Mouse (Mus musculus): ENCODE results near the gene Tmem120b. TPM values are rescaled to one million over a fixed set of nuclear protein-coding genes. Genes with fewer than 3 reads are reported as not detected.

Tmem120b gene
- polyA plus RNA-seq, 1 experiment from 2014 or later, result 9.3 TPM

DNA sequence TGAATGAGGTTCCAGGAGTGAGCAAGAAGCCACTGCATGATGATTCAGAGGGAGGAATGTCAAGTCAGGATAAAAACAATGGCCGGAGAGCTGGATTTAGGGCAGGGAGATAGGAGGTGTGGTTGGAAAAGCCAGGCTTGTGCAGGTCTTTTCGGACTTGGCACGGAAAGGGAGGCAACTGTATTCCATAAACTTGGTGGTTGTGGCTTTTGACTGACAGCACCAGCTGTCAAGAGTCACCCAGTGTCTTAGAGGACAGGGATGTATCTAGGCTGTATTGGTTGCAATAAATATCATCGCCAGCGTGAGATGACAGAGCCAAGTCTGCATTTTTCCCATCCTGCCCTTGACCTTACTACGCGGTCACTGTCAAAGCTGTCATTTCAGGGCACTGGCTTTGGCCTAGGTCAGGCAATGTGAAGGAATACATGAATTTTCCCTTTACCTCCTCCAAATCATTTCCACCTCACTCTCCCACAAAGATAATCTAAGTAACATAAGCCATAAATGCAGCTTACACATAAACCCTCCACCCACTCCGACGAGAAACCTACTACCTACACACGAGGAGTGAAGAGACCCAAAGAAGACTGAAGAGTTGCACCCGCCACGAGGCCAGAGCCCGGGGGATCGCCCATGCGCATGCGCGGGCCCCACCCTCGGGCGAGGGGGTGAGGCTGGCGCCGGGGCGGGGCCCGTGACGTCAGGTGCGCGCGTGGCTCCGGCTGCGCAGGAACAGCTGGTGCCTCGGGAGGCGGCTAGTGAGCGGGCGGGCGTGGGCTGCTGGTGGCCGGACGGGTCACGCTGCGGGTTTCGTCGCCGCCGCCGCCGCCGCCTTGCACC lies 7.6 kb downstream of the Tmem120b start:
- H3K27ac ChIP-seq (replicated peaks; ENCODE audit: low read depth, low read length), result no peak overlapping the region
- peak overlapping the region; percentile 70 for H3K9ac ChIP-seq (ENCODE audit: low read length)
- WGBS, result 8% methylated on average over 44 of the region's 45 CpGs
- ATAC-seq (ENCODE audit: insufficient number of reproducible peaks, low FRiP score, low TSS enrichment, low read depth), result peak; percentile 90
- no peaks in the 10 kb centered on the region for H3K36me3 ChIP-seq (ENCODE audit: control insufficient read depth, insufficient read depth, low read length)
- H3K4me3 ChIP-seq (ENCODE audit: low read depth, low read length), result peak overlapping the region; percentile 73
- H3K9me3 ChIP-seq (ENCODE audit: control insufficient read depth, low read length), result no peaks in the 10 kb centered on the region
- peak; percentile 94 for DNase-seq (ENCODE audit: low spot score)
- H3K4me2 ChIP-seq (ENCODE audit: low read depth, severe bottlenecking), result peak overlapping the region; percentile 97
- peaks cover 10% of the 10 kb centered on the region; the same call in 1 of the 2 replicates for H3K4me1 ChIP-seq (ENCODE audit: control insufficient read depth, insufficient read depth, low read length)
- no peaks in the 10 kb centered on the region for H3K27me3 ChIP-seq (ENCODE audit: control insufficient read depth, insufficient read depth, low read length)

DNA sequence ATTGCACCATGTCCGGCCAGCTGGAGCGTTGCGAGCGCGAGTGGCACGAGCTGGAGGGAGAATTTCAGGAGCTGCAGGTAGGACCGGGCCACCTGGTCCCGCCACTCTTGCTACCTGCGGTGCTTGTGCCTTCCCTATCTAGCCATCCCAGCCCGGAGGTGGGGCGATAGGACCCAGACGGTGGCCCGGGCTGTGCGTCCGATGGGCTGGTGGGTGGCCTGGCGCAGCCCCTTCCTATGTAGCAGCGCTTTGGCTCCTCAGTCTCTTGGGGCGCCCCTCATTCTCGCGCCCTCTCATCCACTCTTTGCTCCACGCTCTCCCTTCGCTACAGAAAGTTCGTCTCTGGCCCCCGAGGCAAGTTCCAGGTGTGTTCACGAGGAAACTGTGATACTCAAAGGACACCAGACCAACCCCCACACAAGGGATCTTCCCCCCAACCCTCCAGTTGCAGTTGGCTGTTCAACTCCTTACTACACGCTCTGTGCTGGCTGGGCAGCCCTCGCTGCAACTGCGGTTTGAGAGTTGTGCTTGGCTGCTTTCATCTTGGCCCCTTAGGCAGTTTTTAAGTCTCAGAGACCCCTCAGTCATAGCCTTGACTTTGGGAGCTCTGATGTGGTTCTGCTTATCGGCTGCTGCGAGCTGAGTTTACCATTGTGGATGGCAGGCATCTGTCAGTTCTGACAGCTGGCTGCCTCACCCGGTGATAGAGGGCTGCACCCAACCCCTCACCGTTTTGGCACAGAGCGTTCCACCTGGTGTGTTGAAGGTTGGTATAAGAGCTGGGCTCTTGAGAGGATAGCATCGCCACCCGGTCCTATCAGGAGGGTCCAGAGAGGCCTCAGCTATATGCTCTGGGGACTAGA lies 8.4 kb downstream of the Tmem120b start:
- 4% methylated on average over 34 of the region's 35 CpGs for WGBS
- no peak for DNase-seq (ENCODE audit: low spot score)
- H3K9me3 ChIP-seq (ENCODE audit: control insufficient read depth, low read length), result no peaks in the 10 kb centered on the region

DNA sequence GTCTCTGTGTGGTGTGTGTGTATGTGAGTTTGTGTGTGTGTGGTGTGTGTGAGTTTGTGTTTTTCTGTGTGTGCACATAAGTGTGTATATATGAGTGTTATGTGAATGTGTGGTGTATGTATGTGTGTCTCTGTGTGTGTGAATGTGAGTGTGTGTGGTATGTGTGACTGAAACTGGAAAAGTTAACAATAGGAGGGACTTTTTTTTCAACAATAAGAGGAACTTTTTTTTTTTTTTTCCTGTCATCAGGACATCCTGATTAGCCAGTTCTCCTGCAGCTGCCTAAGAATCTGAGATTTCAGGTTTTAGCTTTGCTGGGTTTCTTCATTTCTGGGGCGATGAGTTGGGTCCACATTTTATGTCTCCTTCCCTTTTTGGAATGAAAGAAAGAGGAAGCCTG lies 11.4 kb downstream of the Tmem120b start:
- peaks cover 10% of the 10 kb centered on the region; the same call in 1 of the 2 replicates for H3K4me1 ChIP-seq (ENCODE audit: control insufficient read depth, insufficient read depth, low read length)
- H3K36me3 ChIP-seq (ENCODE audit: control insufficient read depth, insufficient read depth, low read length), result no peaks in the 10 kb centered on the region; the same call in 1 of the 2 replicates
- H3K4me3 ChIP-seq (ENCODE audit: low read depth, low read length), result no peak overlapping the region
- H3K9ac ChIP-seq (ENCODE audit: low read length), result no peak overlapping the region
- no peaks in the 10 kb centered on the region for H3K9me3 ChIP-seq (ENCODE audit: control insufficient read depth, low read length)
- WGBS, result 81% methylated on average over 1 of the region's 1 CpGs
- no peaks in the 10 kb centered on the region for H3K27me3 ChIP-seq (ENCODE audit: control insufficient read depth, insufficient read depth, low read length)
- H3K27ac ChIP-seq (replicated peaks; ENCODE audit: low read depth, low read length), result 0 out of 2 replicates have a peak overlapping the region, but pooled peaks have one; percentile 14
- no peak for ATAC-seq (ENCODE audit: insufficient number of reproducible peaks, low FRiP score, low TSS enrichment, low read depth)
- H3K4me2 ChIP-seq (ENCODE audit: low read depth, severe bottlenecking), result no peak overlapping the region
- no peak for DNase-seq (ENCODE audit: low spot score)

More for the DNA sequence above, 8.4 kb downstream of the Tmem120b start:
- Histone ChIP-seq H3K4me3 (ENCODE audit: low read depth, low read length) (peak overlapping the region; percentile 73), H3K27ac (replicated peaks; ENCODE audit: low read depth, low read length) (0 out of 2 replicates have a peak overlapping the region, but pooled peaks have one; percentile 42), H3K4me1 (ENCODE audit: control insufficient read depth, insufficient read depth, low read length) (peaks cover 10% of the 10 kb centered on the region; the same call in 1 of the 2 replicates), H3K27me3 (ENCODE audit: control insufficient read depth, insufficient read depth, low read length) (no peaks in the 10 kb centered on the region), H3K36me3 (ENCODE audit: control insufficient read depth, insufficient read depth, low read length) (no peaks in the 10 kb centered on the region), H3K9ac (ENCODE audit: low read length) (peak overlapping the region; percentile 70), H3K4me2 (ENCODE audit: low read depth, severe bottlenecking) (peak overlapping the region; percentile 97)
- ATAC-seq (ENCODE audit: insufficient number of reproducible peaks, low FRiP score, low TSS enrichment, low read depth), result peak; percentile 76

DNA sequence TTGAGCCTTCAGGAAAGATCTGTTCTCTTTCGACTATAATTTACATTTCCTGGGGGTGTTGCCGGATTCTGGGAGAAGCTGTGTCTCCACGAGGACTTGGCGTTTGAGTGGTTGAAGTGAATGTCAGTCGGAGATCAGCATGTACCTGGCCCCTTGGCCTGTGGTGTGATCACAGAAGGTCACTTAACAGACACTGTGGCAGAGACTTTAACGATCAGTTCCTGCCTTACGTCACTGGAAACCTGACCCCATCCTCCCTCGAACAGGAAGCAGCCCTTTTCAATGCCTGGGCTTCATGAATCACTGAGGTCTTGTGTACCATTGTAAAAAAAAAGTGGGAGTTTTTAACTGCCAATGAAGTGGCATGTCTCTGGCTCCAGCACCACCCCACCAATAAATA lies 11.8 kb downstream of the Tmem120b start:
- peak; percentile 45 for DNase-seq (ENCODE audit: low spot score)
- 42% methylated on average over 8 of the region's 8 CpGs for WGBS
- no peaks in the 10 kb centered on the region for H3K9me3 ChIP-seq (ENCODE audit: control insufficient read depth, low read length)
- peaks cover 10% of the 10 kb centered on the region; the same call in 1 of the 2 replicates for H3K4me1 ChIP-seq (ENCODE audit: control insufficient read depth, insufficient read depth, low read length)
- H3K4me3 ChIP-seq (ENCODE audit: low read depth, low read length), result no peak overlapping the region
- H3K27ac ChIP-seq (replicated peaks; ENCODE audit: low read depth, low read length), result 0 out of 2 replicates have a peak overlapping the region, but pooled peaks have one; percentile 14
- ATAC-seq (ENCODE audit: insufficient number of reproducible peaks, low FRiP score, low TSS enrichment, low read depth), result no peak
- H3K36me3 ChIP-seq (ENCODE audit: control insufficient read depth, insufficient read depth, low read length), result no peaks in the 10 kb centered on the region; the same call in 1 of the 2 replicates
- no peaks in the 10 kb centered on the region for H3K27me3 ChIP-seq (ENCODE audit: control insufficient read depth, insufficient read depth, low read length)
- H3K4me2 ChIP-seq (ENCODE audit: low read depth, severe bottlenecking), result no peak overlapping the region
- H3K9ac ChIP-seq (ENCODE audit: low read length), result no peak overlapping the region

DNA sequence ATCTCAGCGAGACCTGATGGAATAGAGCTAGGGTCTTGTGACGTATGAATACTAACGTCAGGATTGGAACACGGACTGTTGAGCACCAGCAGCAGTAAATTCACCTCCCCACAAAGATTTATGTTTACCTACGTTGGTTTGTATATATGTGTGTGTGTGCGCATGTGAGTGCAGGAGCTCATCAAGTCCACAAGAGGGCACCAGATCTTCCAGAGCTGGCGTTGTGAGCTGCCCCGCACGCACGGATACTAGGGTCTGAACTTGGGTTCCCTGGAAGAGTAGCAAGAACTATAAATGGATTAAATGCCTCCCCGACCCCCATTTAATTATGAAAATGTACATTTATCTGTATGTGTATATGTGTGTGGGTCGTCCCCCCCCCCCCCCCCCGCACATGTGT lies 12.3 kb downstream of the Tmem120b start:
- no peaks in the 10 kb centered on the region for H3K27me3 ChIP-seq (ENCODE audit: control insufficient read depth, insufficient read depth, low read length)
- ATAC-seq (ENCODE audit: insufficient number of reproducible peaks, low FRiP score, low TSS enrichment, low read depth) (no peak), DNase-seq (ENCODE audit: low spot score) (no peak)
- no peak overlapping the region for H3K9ac ChIP-seq (ENCODE audit: low read length)
- no peaks in the 10 kb centered on the region for H3K9me3 ChIP-seq (ENCODE audit: control insufficient read depth, low read length)
- no peaks in the 10 kb centered on the region; the same call in 1 of the 2 replicates for H3K36me3 ChIP-seq (ENCODE audit: control insufficient read depth, insufficient read depth, low read length)
- no peak overlapping the region for H3K4me3 ChIP-seq (ENCODE audit: low read depth, low read length)
- 96% methylated on average over 13 of the region's 13 CpGs for WGBS
- peaks cover 7% of the 10 kb centered on the region; the same call in 1 of the 2 replicates for H3K4me1 ChIP-seq (ENCODE audit: control insufficient read depth, insufficient read depth, low read length)
- H3K4me2 ChIP-seq (ENCODE audit: low read depth, severe bottlenecking), result no peak overlapping the region
- H3K27ac ChIP-seq (replicated peaks; ENCODE audit: low read depth, low read length), result no peak overlapping the region

DNA sequence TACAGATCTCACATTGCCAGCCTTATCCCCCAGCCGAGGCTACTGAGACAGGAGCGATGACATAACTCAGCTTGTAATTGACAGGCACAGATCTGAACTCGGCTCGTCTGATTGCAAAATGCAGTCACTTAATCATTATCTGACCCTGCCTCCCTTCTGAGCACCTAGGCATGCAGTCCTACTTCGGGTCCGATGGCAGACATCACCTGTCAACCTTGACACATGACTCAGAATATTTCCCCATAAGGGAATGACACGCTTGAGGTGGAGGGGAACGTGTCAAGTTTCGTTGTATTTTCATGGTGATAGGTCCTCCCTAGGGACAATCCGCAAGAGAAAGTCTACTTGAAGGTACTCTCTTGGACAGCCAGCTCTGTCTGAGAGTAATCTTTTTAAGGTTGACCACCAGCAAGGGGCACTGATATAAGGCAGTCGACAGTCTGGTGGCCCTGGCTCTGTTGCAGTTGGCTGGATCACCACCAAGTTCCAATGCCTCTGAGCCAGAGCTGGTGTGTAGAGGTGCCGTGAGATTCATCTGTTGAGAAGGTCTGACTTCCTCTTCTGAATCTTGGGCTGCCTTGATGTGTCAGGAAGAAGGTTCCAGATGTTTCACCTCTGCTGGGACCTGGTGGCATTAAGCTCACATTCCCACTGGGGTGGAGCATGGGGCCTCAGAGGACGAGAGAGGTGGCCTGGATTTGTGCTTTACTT lies 15.3 kb downstream of the Tmem120b start:
- no peaks in the 10 kb centered on the region for H3K4me1 ChIP-seq (ENCODE audit: control insufficient read depth, insufficient read depth, low read length)
- no peak overlapping the region for H3K4me3 ChIP-seq (ENCODE audit: low read depth, low read length)
- no peak overlapping the region for H3K9ac ChIP-seq (ENCODE audit: low read length)
- no peak overlapping the region for H3K27ac ChIP-seq (replicated peaks; ENCODE audit: low read depth, low read length)
- H3K36me3 ChIP-seq (ENCODE audit: control insufficient read depth, insufficient read depth, low read length), result no peaks in the 10 kb centered on the region; the same call in 1 of the 2 replicates
- H3K4me2 ChIP-seq (ENCODE audit: low read depth, severe bottlenecking), result no peak overlapping the region
- ATAC-seq (ENCODE audit: insufficient number of reproducible peaks, low FRiP score, low TSS enrichment, low read depth) (no peak), DNase-seq (ENCODE audit: low spot score) (no peak)
- no peaks in the 10 kb centered on the region for H3K9me3 ChIP-seq (ENCODE audit: control insufficient read depth, low read length)
- no peaks in the 10 kb centered on the region for H3K27me3 ChIP-seq (ENCODE audit: control insufficient read depth, insufficient read depth, low read length)
- 77% methylated on average over 13 of the region's 13 CpGs for WGBS

DNA sequence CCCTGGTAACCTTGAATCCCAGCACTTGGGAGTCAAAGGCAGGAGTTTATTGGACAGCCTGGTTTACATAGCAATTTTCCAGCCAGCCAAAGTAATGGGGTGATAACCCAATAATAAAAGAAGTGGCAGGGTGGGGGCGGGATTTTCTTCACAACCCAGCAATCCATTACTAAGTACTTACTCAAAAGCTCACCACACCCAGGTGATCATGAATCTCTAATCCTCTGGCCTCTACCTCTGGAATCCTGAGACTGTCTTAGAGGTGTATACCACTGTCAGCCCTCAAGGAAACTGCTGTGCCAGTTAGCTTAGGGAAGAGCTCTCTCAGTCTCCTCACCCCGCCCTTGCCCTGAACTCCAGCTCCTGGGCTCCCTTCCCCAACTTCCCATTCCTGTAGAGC lies 18.3 kb downstream of the Tmem120b start:
- Histone ChIP-seq H3K9ac (ENCODE audit: low read length) (no peak overlapping the region), H3K27me3 (ENCODE audit: control insufficient read depth, insufficient read depth, low read length) (no peaks in the 10 kb centered on the region), H3K9me3 (ENCODE audit: control insufficient read depth, low read length) (no peaks in the 10 kb centered on the region), H3K4me3 (ENCODE audit: low read depth, low read length) (no peak overlapping the region), H3K4me2 (ENCODE audit: low read depth, severe bottlenecking) (no peak overlapping the region), H3K36me3 (ENCODE audit: control insufficient read depth, insufficient read depth, low read length) (no peaks in the 10 kb centered on the region; the same call in 1 of the 2 replicates), H3K4me1 (ENCODE audit: control insufficient read depth, insufficient read depth, low read length) (no peaks in the 10 kb centered on the region), H3K27ac (replicated peaks; ENCODE audit: low read depth, low read length) (no peak overlapping the region)
- no peak for ATAC-seq (ENCODE audit: insufficient number of reproducible peaks, low FRiP score, low TSS enrichment, low read depth)
- WGBS, result 77% methylated on average over 2 of the region's 2 CpGs
- DNase-seq (ENCODE audit: low spot score), result no peak

DNA sequence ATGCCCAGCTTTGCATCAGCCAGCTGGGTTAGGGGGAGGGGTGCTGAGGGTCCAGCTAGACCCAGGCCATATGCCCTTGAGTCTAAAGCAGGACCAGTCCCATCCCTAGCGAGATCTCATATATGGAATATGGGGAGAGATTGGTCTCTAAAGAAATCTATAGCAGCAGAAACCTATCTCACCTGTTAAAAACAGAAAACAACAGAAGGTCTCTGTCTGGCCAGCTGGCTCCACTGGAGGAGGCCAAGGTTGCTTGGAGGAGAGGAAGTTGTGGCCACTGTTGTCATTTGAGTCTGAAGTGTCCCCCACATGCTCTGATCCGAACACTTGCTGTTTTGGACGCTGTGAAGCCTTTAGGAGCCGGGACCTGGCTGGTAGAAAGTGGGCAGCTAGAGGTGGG lies 20.6 kb downstream of the Tmem120b start:
- DNase-seq (ENCODE audit: low spot score), result no peak
- Histone ChIP-seq H3K36me3 (ENCODE audit: control insufficient read depth, insufficient read depth, low read length) (no peaks in the 10 kb centered on the region; the same call in 1 of the 2 replicates), H3K4me2 (ENCODE audit: low read depth, severe bottlenecking) (no peak overlapping the region), H3K27me3 (ENCODE audit: control insufficient read depth, insufficient read depth, low read length) (no peaks in the 10 kb centered on the region), H3K27ac (replicated peaks; ENCODE audit: low read depth, low read length) (no peak overlapping the region), H3K4me3 (ENCODE audit: low read depth, low read length) (no peak overlapping the region), H3K4me1 (ENCODE audit: control insufficient read depth, insufficient read depth, low read length) (no peaks in the 10 kb centered on the region), H3K9ac (ENCODE audit: low read length) (no peak overlapping the region), H3K9me3 (ENCODE audit: control insufficient read depth, low read length) (no peaks in the 10 kb centered on the region)
- no peak for ATAC-seq (ENCODE audit: insufficient number of reproducible peaks, low FRiP score, low TSS enrichment, low read depth)
- 90% methylated on average over 4 of the region's 4 CpGs for WGBS
